Mouse (Mus musculus): ENCODE data around the gene Prr5.

- TF ChIP-seq CTCF (IDR thresholded peaks at IDR 0.05; ENCODE audit: insufficient read depth, low read depth, low read length) = no peak
- no peak for TF ChIP-seq POLR2A (IDR thresholded peaks at IDR 0.05; ENCODE audit: insufficient read depth, low read depth, low read length)
Measured at GRCm38 (mm10) chr15:84698189-84698588, 28.8 kb downstream of the Prr5 start.

All from olfactory bulb, adult 2 months (tissue).